Mouse (Mus musculus) myocyte (in vitro differentiated cells): ENCODE results near the gene Tmem86b. TPM values are rescaled to one million over a fixed set of nuclear protein-coding genes. Genes with fewer than 3 reads are reported as not detected.
A peak's percentile ranks its signal among the peaks of the same experiment; 100 is the strongest.

Experiments
- H3K27me3 ChIP-seq: one replicate; pipeline ENCODE4 v1.6.1; 2011; ENCODE audit not compliant: control insufficient read depth, insufficient read depth, insufficient read length
- H3K36me3 ChIP-seq: one replicate; pipeline ENCODE4 v1.6.1; 2011; ENCODE audit not compliant: control insufficient read depth, insufficient read depth
- H3K4me2 ChIP-seq: one replicate; pipeline ENCODE4 v1.6.1; 2011; ENCODE audit warnings: low read depth, control low read depth
- H3K4me3 ChIP-seq: one replicate; pipeline ENCODE4 v1.5.1; 2011; ENCODE audit warnings: mild to moderate bottlenecking, control low read depth, moderate library complexity
- H3K79me2 ChIP-seq: one replicate; pipeline ENCODE4 v1.6.1; 2011; ENCODE audit not compliant: control insufficient read depth, insufficient read depth
- H3ac ChIP-seq: one replicate; pipeline ENCODE4 v1.6.1; 2011; ENCODE audit not compliant: control insufficient read depth, insufficient read length
- CEBPB ChIP-seq: IDR thresholded peaks from 2 replicates; pipeline ENCODE4 v1.6.1; 2011; ENCODE audit warnings: mild to moderate bottlenecking, moderate library complexity; ENCODE audit not compliant: poor library complexity, insufficient read depth, severe bottlenecking
- E2F4 ChIP-seq: IDR thresholded peaks from one replicate; pipeline ENCODE4 v1.6.1; 2011; ENCODE audit warnings: mild to moderate bottlenecking, control low read depth, moderate library complexity; ENCODE audit not compliant: insufficient read depth
- MAX ChIP-seq: IDR thresholded peaks from one replicate; pipeline ENCODE4 v1.6.1; 2011; ENCODE audit warnings: low read depth, mild to moderate bottlenecking, control low read depth
- MYOD1 ChIP-seq, 3 experiments: IDR thresholded peaks; one replicate each; pipeline ENCODE4 v1.6.1; 2011; ENCODE audit warnings: control low read depth in 2 of 3, low read depth in 2 of 3, mild to moderate bottlenecking in 2 of 3, moderate library complexity in 1 of 3; ENCODE audit not compliant: insufficient read length in 2 of 3, control insufficient read depth in 1 of 3
- MYOG ChIP-seq, 3 experiments: IDR thresholded peaks; one replicate each; pipeline ENCODE4 v1.6.1; 2011; ENCODE audit warnings: control low read depth in 2 of 3, low read depth in 2 of 3, mild to moderate bottlenecking in 2 of 3; ENCODE audit not compliant: insufficient read length in 2 of 3, control insufficient read depth in 1 of 3, insufficient read depth in 1 of 3
- POLR2A ChIP-seq: IDR thresholded peaks from one replicate; pipeline ENCODE4 v1.6.1; 2011; ENCODE audit warnings: low read depth, mild to moderate bottlenecking, control low read depth, moderate library complexity; ENCODE audit not compliant: insufficient read length
- POLR2AphosphoS2 ChIP-seq: IDR thresholded peaks from one replicate; pipeline ENCODE4 v1.6.1; 2011; ENCODE audit warnings: low read depth, control low read depth; ENCODE audit not compliant: insufficient read length
- REST ChIP-seq: IDR thresholded peaks from one replicate; pipeline ENCODE4 v1.6.1; 2011; ENCODE audit warnings: mild to moderate bottlenecking, control low read depth, moderate library complexity; ENCODE audit not compliant: insufficient read depth, insufficient read length
- SRF ChIP-seq: IDR thresholded peaks from one replicate; pipeline ENCODE4 v1.6.1; 2011; ENCODE audit warnings: low read depth; ENCODE audit not compliant: control insufficient read depth, insufficient read length
- TCF12 ChIP-seq: IDR thresholded peaks from one replicate; pipeline ENCODE4 v1.6.1; 2011; ENCODE audit warnings: mild to moderate bottlenecking, control low read depth; ENCODE audit not compliant: poor library complexity, insufficient read depth, severe bottlenecking
- TCF3 ChIP-seq: IDR thresholded peaks from one replicate; pipeline ENCODE4 v1.6.1; 2011; ENCODE audit warnings: low read depth, control low read depth; ENCODE audit not compliant: insufficient read length
- USF1 ChIP-seq: IDR thresholded peaks from one replicate; pipeline ENCODE4 v1.6.1; 2011; ENCODE audit warnings: low read depth, mild to moderate bottlenecking, control low read depth, moderate library complexity
- polyA plus RNA-seq: library from polyadenylated mRNA; unstranded; fragments of >200 nt; fragmentation: generic; extraction: Trizol; gene quantifications from one replicate; pipeline ENCODE4 v1.2.1, GENCODE M21; 2012; ENCODE audit warnings: missing spikeins

Gene Tmem86b
- polyA plus RNA-seq, 1 experiment = 2.2 TPM

- no peak overlapping the region for H3ac ChIP-seq
- no peak overlapping the region for H3K4me2 ChIP-seq
- H3K79me2 ChIP-seq = no peaks in the 10 kb centered on the region
- no peaks in the 10 kb centered on the region for H3K36me3 ChIP-seq
- no peak for TF ChIP-seq MYOG (IDR thresholded peaks at IDR 0.05; ENCODE audit: control insufficient read depth in 1 of 3, insufficient read depth in 1 of 3, insufficient read length in 2 of 3, low read depth in 2 of 3)
- no peak for TF ChIP-seq REST
- no peak for TF ChIP-seq SRF
- TF ChIP-seq MAX = no peak
- no peak for TF ChIP-seq MYOD1 (IDR thresholded peaks at IDR 0.05; ENCODE audit: control insufficient read depth in 1 of 3, insufficient read length in 2 of 3, low read depth in 2 of 3)
- no peak for TF ChIP-seq USF1
- no peak for TF ChIP-seq TCF12
- TF ChIP-seq E2F4 = no peak
- H3K4me3 ChIP-seq = no peak overlapping the region
- H3K27me3 ChIP-seq = no peaks in the 10 kb centered on the region
These were observed 1.6 kb downstream of the Tmem86b start for GRCm38 (mm10) chr7:4629586-4629985.

GRCm38 (mm10) chr7:4625928-4626327 is 5.3 kb downstream of the Tmem86b start:
- Histone ChIP-seq H3K27me3 (no peaks in the 10 kb centered on the region), H3K4me2 (no peak overlapping the region), H3K79me2 (no peaks in the 10 kb centered on the region), H3ac (no peak overlapping the region), H3K36me3 (no peaks in the 10 kb centered on the region), H3K4me3 (no peak overlapping the region)
- TF ChIP-seq CEBPB (no peak), MYOD1 (IDR thresholded peaks at IDR 0.05; ENCODE audit: control insufficient read depth in 1 of 3, insufficient read length in 2 of 3, low read depth in 2 of 3) (no peak), REST (no peak), TCF3 (no peak), MYOG (IDR thresholded peaks at IDR 0.05; ENCODE audit: control insufficient read depth in 1 of 3, insufficient read depth in 1 of 3, insufficient read length in 2 of 3, low read depth in 2 of 3) (no peak), TCF12 (no peak), POLR2A (no peak), SRF (no peak), USF1 (no peak), POLR2AphosphoS2 (no peak), E2F4 (no peak), MAX (no peak)

DNA sequence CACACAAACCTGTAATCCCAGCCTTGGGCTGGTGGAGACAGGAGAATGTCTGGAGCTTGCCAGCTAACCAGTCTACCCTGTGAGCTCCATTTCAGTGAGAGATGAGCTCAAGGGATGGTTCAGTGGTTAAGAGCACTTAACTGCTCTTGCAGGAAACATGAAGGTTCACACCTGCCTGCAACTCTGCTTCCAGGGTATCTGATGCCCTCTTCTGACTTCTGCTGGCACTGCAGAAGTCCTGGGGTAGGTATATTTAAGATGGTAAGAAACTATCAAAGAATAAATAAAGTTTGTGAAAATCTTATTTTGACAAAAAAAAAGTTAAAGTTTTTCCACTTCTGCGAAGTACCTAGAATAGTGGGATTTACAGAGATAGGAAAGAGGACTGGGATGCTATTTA is 6.9 kb downstream of the Tmem86b start:
- Histone ChIP-seq H3K4me2 (no peak overlapping the region), H3K36me3 (no peaks in the 10 kb centered on the region), H3K4me3 (no peak overlapping the region), H3ac (no peak overlapping the region), H3K27me3 (no peaks in the 10 kb centered on the region), H3K79me2 (no peaks in the 10 kb centered on the region)
- no peak for TF ChIP-seq TCF12
- no peak for TF ChIP-seq SRF
- TF ChIP-seq USF1 = no peak
- no peak for TF ChIP-seq MAX
- TF ChIP-seq E2F4 = no peak
- no peak for TF ChIP-seq CEBPB
- no peak for TF ChIP-seq REST
- no peak for TF ChIP-seq POLR2AphosphoS2
- TF ChIP-seq MYOG (IDR thresholded peaks at IDR 0.05; ENCODE audit: control insufficient read depth in 1 of 3, insufficient read depth in 1 of 3, insufficient read length in 2 of 3, low read depth in 2 of 3) = no peak

- no peak overlapping the region for H3ac ChIP-seq
- H3K4me2 ChIP-seq = no peak overlapping the region
- no peaks in the 10 kb centered on the region for H3K36me3 ChIP-seq
- no peak overlapping the region for H3K4me3 ChIP-seq
- no peak for TF ChIP-seq CEBPB
- no peak for TF ChIP-seq USF1
- TF ChIP-seq POLR2A = no peak
- TF ChIP-seq REST = no peak
- TF ChIP-seq TCF12 = no peak
- no peak for TF ChIP-seq TCF3
- TF ChIP-seq SRF = no peak
- H3K79me2 ChIP-seq = no peaks in the 10 kb centered on the region
- no peaks in the 10 kb centered on the region for H3K27me3 ChIP-seq
These were observed 7.6 kb downstream of the Tmem86b start for GRCm38 (mm10) chr7:4623544-4624189.

DNA sequence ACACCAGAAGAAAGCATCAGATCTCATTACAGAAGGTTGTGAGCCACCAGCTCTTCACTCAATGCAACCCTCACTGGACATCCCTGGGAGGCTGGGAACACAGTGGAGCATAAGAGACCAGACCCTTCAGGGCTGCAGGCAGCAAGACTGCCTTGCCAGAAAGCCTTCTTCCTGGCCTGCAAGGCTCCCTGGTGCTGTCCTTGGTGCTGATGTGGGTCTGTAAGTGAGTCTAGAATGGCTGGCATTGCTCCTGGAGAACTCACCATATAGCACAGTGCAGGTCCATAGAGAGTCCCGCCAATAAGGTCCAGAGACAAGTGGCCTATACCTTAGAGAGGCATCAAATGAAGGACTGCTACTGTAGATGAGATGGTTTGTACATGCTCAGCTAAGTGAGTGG is 11.2 kb downstream of the Tmem86b start:
- no peak for TF ChIP-seq POLR2A
- no peak for TF ChIP-seq SRF
- TF ChIP-seq MYOD1 (IDR thresholded peaks at IDR 0.05; ENCODE audit: control insufficient read depth in 1 of 3, insufficient read length in 2 of 3, low read depth in 2 of 3) = no peak
- peak; percentile 96 for TF ChIP-seq REST
- H3ac ChIP-seq = no peak overlapping the region

More for the DNA sequence above, 11.2 kb downstream of the Tmem86b start:
- Histone ChIP-seq H3K27me3 (no peaks in the 10 kb centered on the region), H3K4me3 (no peak overlapping the region), H3K4me2 (no peak overlapping the region), H3K79me2 (no peaks in the 10 kb centered on the region), H3K36me3 (no peaks in the 10 kb centered on the region)
